Mouse (Mus musculus): ENCODE data around the gene D630003M21Rik. TPM values are rescaled to one million over a fixed set of nuclear protein-coding genes. Genes with fewer than 3 reads are reported as not detected.

Gene D630003M21Rik
- polyA plus RNA-seq, 1 experiment from 2014 or later, result 17.4 TPM

DNA sequence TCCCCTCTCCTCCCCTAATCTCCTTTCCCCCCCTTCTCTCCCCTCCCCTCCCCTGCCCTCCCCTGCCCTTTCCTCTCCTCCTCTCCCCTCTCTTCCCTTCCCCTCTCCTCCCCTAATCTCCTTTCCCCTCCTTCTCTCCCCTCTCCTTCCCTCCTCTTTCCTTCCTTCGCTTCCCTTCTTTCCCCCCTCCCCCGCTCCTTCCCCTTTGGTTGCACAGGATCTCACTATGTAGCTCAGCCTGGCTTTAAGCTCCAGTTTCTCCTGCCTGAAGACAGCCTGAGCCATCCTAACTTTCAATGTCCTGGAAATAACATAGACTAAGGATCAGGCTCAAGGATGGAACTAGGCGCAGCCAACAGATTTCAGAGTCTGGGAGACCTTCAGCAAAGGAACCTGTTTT lies 85.2 kb downstream of the D630003M21Rik start:
- no peaks in the 10 kb centered on the region for H3K36me3 ChIP-seq
- H3K4me3 ChIP-seq, result no peak overlapping the region
- no peaks in the 10 kb centered on the region for H3K9me3 ChIP-seq
- WGBS, result 55% methylated on average over 3 of the region's 3 CpGs
- no peak overlapping the region for H3K4me2 ChIP-seq (replicated peaks)
- peaks cover 30% of the 10 kb centered on the region for H3K27me3 ChIP-seq
- H3K9ac ChIP-seq, result no peak overlapping the region
- H3K4me1 ChIP-seq, result peaks cover 38% of the 10 kb centered on the region
- no peak overlapping the region for H3K27ac ChIP-seq
- ATAC-seq (ENCODE audit: low FRiP score, low read depth), result no peak

DNA sequence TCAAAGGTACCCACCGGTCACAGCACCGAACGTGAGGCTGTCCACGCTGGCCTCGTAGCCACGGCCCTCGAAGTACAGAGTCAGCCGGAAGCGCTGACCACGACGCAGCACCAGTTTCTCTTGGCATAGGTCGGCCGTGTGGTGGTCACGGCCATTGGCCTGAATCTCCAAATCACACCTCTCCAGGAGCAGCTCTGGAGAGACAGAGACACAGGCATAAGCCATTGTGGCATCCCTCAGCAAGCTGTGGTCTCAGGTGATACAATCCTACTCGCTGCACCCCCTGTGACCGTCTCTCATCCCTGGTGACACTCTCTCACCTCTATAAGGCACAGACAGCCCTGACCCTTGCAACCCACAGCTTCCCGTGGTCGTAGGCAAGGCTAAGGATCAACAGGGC lies 86.0 kb downstream of the D630003M21Rik start:
- Histone ChIP-seq H3K4me2 (replicated peaks) (no peak overlapping the region), H3K9me3 (no peaks in the 10 kb centered on the region), H3K27me3 (peaks cover 30% of the 10 kb centered on the region), H3K27ac (no peak overlapping the region), H3K36me3 (no peaks in the 10 kb centered on the region), H3K9ac (no peak overlapping the region), H3K4me3 (no peak overlapping the region), H3K4me1 (peaks cover 38% of the 10 kb centered on the region)
- 77% methylated on average over 18 of the region's 18 CpGs for WGBS
- ATAC-seq (ENCODE audit: low FRiP score, low read depth), result no peak

DNA sequence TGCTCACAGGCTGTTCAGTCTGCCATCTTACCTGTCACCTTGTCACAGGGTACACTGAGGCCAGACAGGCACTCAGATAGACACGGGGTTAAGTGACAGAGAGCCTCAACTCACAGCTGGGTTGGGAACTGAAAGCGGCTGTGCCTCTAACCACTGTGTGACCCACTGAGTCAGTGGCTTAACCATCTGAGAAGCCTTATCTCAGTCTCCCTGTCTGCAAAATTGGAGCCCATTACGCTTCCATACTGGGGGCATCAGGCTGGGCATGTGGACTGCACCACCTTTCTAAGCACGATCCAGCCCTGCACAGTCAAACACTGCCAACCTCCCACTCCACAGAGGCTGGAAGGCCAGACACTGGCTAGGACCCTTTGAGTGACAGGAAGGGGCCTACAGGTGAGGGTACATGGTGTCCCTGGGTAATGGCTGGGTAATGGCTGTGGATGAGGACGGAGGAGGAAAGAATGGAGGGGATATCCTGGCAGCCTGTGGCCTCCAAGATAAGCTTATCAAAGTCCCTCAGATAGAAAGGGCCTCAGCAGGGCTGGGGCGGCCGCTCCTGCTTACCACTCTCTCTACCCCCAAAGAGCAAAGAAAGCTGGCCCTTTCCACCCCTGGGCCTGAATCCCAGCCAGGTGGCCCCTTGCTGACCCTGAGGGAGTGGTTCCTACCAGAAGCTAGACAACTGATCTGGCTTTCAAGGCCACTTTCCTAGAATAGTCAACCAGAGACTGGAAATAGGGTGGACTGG lies 87.2 kb downstream of the D630003M21Rik start:
- H3K27me3 ChIP-seq, result peaks cover 25% of the 10 kb centered on the region
- H3K4me3 ChIP-seq, result no peak overlapping the region
- no peak overlapping the region for H3K4me2 ChIP-seq (replicated peaks)
- no peak overlapping the region for H3K27ac ChIP-seq
- H3K9me3 ChIP-seq, result no peaks in the 10 kb centered on the region
- 85% methylated on average over 7 of the region's 7 CpGs for WGBS
- no peak for ATAC-seq (ENCODE audit: low FRiP score, low read depth)
- H3K36me3 ChIP-seq, result no peaks in the 10 kb centered on the region
- no peak overlapping the region for H3K9ac ChIP-seq
- peaks cover 42% of the 10 kb centered on the region for H3K4me1 ChIP-seq

DNA sequence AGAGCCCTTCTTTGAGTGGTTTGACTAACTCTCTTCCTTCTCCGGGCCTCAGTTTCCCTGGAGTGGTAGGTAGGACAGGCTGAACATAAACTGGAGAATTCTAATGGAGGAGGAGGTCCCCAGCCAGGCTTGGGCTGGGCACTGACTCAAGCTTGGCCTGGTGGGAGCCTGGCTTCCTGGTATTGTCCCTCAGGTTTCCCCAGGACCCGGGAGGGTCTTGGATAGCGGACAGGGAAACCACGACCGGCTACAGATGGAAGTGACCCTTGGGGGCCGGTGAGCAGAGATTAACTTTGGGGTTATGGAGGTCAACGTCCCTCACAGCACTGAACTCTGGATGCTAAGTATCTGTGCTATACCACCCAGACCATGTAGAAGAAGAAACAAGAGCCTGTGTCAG lies 87.8 kb downstream of the D630003M21Rik start:
- no peak overlapping the region for H3K27ac ChIP-seq
- no peaks in the 10 kb centered on the region for H3K36me3 ChIP-seq
- peaks cover 43% of the 10 kb centered on the region for H3K4me1 ChIP-seq
- H3K4me2 ChIP-seq (replicated peaks), result no peak overlapping the region
- no peak overlapping the region for H3K4me3 ChIP-seq
- no peak for ATAC-seq (ENCODE audit: low FRiP score, low read depth)
- H3K27me3 ChIP-seq, result peaks cover 21% of the 10 kb centered on the region
- 75% methylated on average over 7 of the region's 7 CpGs for WGBS
- no peaks in the 10 kb centered on the region for H3K9me3 ChIP-seq
- H3K9ac ChIP-seq, result no peak overlapping the region

DNA sequence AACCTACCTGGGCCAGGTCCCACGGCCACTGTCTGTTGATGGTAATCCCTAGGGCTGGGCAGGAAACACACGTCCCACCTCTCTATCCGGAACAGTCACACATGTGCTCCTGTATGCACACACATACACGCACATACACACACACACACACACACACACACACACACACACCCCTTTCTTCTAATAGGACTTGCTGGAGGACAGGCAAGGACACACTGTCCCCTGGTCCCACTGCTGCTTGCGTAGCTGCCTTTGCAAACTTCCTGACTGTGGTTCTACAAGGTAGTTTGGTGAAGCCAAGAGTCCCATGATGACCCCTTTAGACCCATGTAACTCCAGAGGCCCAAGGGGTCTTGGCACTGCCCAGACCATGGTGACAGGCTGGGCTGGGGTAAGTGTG lies 88.4 kb downstream of the D630003M21Rik start:
- WGBS, result 86% methylated on average over 5 of the region's 5 CpGs
- no peaks in the 10 kb centered on the region for H3K9me3 ChIP-seq
- peaks cover 41% of the 10 kb centered on the region for H3K4me1 ChIP-seq
- no peaks in the 10 kb centered on the region for H3K36me3 ChIP-seq
- peaks cover 15% of the 10 kb centered on the region for H3K27me3 ChIP-seq
- no peak overlapping the region; the same call in 1 of the 2 replicates for H3K27ac ChIP-seq
- no peak for ATAC-seq (ENCODE audit: low FRiP score, low read depth)
- no peak overlapping the region for H3K4me3 ChIP-seq
- H3K9ac ChIP-seq, result no peak overlapping the region
- H3K4me2 ChIP-seq (replicated peaks), result no peak overlapping the region

DNA sequence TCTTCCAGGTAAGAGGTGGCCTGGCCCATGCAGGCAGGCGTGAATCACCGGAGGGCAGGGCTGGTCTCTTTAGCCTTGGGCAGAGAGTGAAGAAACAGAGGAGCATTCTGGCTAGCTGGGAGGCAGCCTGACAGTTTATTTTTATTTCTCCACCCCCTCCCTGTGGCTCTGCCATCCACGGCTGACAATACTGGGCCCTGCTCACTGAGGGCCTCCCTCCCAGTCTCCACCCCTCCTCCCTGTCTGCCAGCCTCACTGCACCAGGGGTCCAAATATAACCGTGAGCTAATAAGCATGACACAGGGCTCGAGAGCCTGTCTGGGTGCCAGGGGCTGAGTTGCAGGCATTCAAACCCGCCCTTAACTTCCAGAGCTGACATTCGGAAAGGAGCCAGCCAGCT lies 89.4 kb downstream of the D630003M21Rik start:
- Histone ChIP-seq H3K4me1 (peaks cover 40% of the 10 kb centered on the region), H3K9me3 (no peaks in the 10 kb centered on the region), H3K27ac (peak overlapping the region; percentile 59; the same call in 1 of the 2 replicates), H3K36me3 (no peaks in the 10 kb centered on the region), H3K9ac (0 out of 2 replicates have a peak overlapping the region, but pooled peaks have one; percentile 9), H3K4me3 (no peak overlapping the region), H3K27me3 (0 out of 2 replicates have a peak, but pooled peaks cover 6% of the 10 kb centered on the region), H3K4me2 (replicated peaks) (no peak overlapping the region)
- ATAC-seq (ENCODE audit: low FRiP score, low read depth), result peak; percentile 77
- WGBS, result 38% methylated on average over 7 of the region's 7 CpGs

DNA sequence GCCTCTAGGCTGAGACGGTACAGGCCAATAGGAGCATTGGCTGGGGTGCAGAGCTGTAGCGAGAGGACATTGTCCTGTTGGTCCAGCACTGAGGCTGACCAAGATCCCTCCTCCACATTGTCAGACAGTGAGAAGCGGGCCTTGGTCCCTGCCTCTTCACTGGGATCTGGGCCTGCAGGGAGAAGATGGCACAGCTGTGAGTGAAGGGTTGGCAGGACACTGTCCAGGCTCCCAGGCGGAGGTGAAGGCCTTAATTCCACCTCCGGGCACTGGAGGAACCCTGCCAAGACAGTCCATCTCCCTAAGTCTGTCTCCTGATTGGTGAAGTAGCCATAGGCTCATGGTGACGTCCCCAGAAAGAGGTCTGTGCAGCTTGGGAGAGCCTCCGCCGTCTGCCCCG lies 90.2 kb downstream of the D630003M21Rik start:
- Histone ChIP-seq H3K36me3 (no peaks in the 10 kb centered on the region), H3K27me3 (0 out of 2 replicates have a peak, but pooled peaks cover 3% of the 10 kb centered on the region), H3K9ac (no peak overlapping the region), H3K27ac (no peak overlapping the region), H3K4me2 (replicated peaks) (no peak overlapping the region), H3K4me3 (no peak overlapping the region), H3K9me3 (no peaks in the 10 kb centered on the region), H3K4me1 (peaks cover 40% of the 10 kb centered on the region)
- WGBS, result 90% methylated on average over 9 of the region's 9 CpGs
- ATAC-seq (ENCODE audit: low FRiP score, low read depth), result no peak

DNA sequence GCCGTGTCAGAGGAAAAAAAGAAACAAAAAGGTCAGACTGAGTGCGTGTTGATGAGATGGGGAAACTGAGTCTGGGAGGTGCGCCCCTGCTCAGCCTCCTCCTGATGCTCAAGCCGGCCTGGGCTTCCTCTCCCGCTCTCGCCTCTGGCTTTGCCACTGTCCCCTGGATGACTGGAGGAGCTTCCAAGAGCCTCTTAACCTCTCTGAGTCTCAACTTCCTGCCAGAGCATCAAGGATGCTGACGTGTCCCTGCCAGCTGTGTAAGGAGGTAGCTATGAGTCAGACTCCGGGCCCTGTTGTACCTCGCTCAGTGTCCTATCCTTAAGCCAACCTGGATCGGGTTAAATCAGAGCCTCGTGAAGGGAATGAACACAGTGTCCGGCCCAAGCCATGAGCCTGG lies 91.3 kb downstream of the D630003M21Rik start:
- no peaks in the 10 kb centered on the region for H3K36me3 ChIP-seq
- H3K9ac ChIP-seq, result no peak overlapping the region
- H3K4me1 ChIP-seq, result peaks cover 33% of the 10 kb centered on the region
- no peaks in the 10 kb centered on the region for H3K9me3 ChIP-seq
- WGBS, result 83% methylated on average over 12 of the region's 12 CpGs
- no peak overlapping the region for H3K27ac ChIP-seq
- H3K27me3 ChIP-seq, result 0 out of 2 replicates have a peak, but pooled peaks cover 3% of the 10 kb centered on the region
- H3K4me2 ChIP-seq (replicated peaks), result no peak overlapping the region
- H3K4me3 ChIP-seq, result no peak overlapping the region
- no peak for ATAC-seq (ENCODE audit: low FRiP score, low read depth)

DNA sequence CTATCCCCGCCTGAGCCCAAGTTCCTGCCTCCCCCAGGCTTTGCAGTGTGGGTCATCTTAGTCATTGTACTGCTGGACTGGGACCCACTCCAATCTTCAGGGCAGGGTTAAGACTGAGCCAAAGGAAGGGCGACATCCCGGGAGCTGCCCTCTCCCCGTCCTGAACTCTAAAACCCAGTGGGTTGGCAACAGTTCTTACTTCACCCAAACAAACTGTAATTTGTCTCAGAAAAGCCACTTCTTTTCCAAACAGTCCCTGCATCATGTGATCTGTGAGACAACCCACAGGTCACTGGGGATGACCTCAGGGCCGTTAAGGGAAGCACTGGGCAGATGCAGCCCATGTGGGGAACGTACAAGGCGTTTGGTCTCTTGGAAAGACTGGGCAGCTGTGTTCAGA lies 92.8 kb downstream of the D630003M21Rik start:
- ATAC-seq (ENCODE audit: low FRiP score, low read depth), result no peak
- Histone ChIP-seq H3K27me3 (no peaks in the 10 kb centered on the region), H3K27ac (no peak overlapping the region), H3K4me1 (peaks cover 30% of the 10 kb centered on the region), H3K4me2 (replicated peaks) (no peak overlapping the region), H3K4me3 (no peak overlapping the region), H3K9me3 (no peaks in the 10 kb centered on the region), H3K9ac (no peak overlapping the region), H3K36me3 (no peaks in the 10 kb centered on the region)
- 38% methylated on average over 7 of the region's 7 CpGs for WGBS

DNA sequence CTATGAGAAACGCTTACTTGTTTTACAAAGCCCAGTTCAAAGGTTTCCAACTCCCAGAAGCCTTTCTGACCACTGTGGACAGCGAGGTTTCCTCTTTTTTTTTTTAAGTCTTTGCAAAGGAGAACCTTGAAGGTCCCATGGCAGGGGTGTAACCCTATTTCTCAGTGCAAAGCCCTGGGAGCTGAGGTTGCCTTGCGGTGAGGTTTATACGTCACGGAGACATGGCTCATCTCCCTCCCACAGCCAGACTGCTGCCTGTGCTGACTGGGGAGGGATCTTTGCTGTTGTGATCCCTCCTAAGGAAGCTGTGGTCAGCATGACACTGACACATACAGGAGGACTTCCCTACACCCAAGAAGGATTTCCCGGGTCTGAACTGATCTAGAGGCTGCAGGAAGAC lies 96.0 kb downstream of the D630003M21Rik start:
- H3K4me2 ChIP-seq (replicated peaks), result no peak overlapping the region
- H3K9ac ChIP-seq, result no peak overlapping the region
- H3K9me3 ChIP-seq, result no peaks in the 10 kb centered on the region
- WGBS, result 61% methylated on average over 6 of the region's 6 CpGs
- H3K36me3 ChIP-seq, result no peaks in the 10 kb centered on the region
- H3K27me3 ChIP-seq, result no peaks in the 10 kb centered on the region
- no peak overlapping the region for H3K27ac ChIP-seq
- H3K4me3 ChIP-seq, result no peak overlapping the region
- peaks cover 27% of the 10 kb centered on the region for H3K4me1 ChIP-seq
- no peak for ATAC-seq (ENCODE audit: low FRiP score, low read depth)

All from limb, embryonic 13.5 days (tissue).